Mouse (Mus musculus): ENCODE results near the gene Wipi1. TPM values are rescaled to one million over a fixed set of nuclear protein-coding genes. Genes with fewer than 3 reads are reported as not detected.

Wipi1 gene
- polyA plus RNA-seq, 1 experiment from 2014 or later, result 31.5 TPM

DNA sequence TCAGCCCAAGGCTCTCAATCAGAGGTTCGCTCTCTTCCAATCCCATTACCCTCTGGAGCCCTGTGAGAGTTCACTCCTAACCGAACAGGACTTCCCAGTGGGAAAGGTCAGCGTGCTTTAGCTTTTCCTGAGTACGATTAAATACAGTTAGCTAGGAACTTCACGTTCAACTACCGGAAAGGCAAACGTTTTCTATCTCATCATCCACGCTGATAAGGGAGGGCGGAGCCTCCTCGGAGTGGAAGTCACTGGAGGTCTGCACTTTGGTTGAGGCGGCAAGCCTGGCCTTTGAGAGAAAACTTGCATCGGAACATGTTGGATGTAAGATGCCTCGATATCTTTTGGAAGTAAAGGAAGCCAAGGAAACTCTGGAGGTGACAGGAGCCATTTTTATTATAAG is 24.7 kb downstream of the Wipi1 start:
- Histone ChIP-seq H3K27me3 (ENCODE audit: control insufficient read depth, insufficient read depth, low read length) (no peaks in the 10 kb centered on the region), H3K4me2 (ENCODE audit: low read length) (peak overlapping the region; percentile 40), H3K9ac (ENCODE audit: low read length) (0 out of 2 replicates have a peak overlapping the region, but pooled peaks have one; percentile 30), H3K36me3 (ENCODE audit: control insufficient read depth, insufficient read depth, low read length) (peaks cover 26% of the 10 kb centered on the region), H3K27ac (replicated peaks in 1 of 2; ENCODE audit: control insufficient read depth in 1 of 2, insufficient read depth in 1 of 2, low read depth in 2 of 2, low read length in 2 of 2) (peak overlapping the region; percentile 3 to 62; a peak in 2 of 4 replicates), H3K4me1 (ENCODE audit: control insufficient read depth in 2 of 2, insufficient read depth in 2 of 2, low read length in 2 of 2) (peaks cover 12 to 32% of the 10 kb centered on the region in 2 experiments), H3K9me3 (ENCODE audit: control insufficient read depth, low read length) (no peaks in the 10 kb centered on the region), H3K4me3 (ENCODE audit: control insufficient read depth in 1 of 2, insufficient read depth in 1 of 2, low read depth in 1 of 2, low read length in 2 of 2) (no peak overlapping the region)
- WGBS, result 26% methylated on average over 13 of the region's 13 CpGs
- ATAC-seq (ENCODE audit: insufficient number of reproducible peaks, insufficient read depth, low FRiP score, low read depth), result no peak; the same call in 1 of the 2 replicates

DNA sequence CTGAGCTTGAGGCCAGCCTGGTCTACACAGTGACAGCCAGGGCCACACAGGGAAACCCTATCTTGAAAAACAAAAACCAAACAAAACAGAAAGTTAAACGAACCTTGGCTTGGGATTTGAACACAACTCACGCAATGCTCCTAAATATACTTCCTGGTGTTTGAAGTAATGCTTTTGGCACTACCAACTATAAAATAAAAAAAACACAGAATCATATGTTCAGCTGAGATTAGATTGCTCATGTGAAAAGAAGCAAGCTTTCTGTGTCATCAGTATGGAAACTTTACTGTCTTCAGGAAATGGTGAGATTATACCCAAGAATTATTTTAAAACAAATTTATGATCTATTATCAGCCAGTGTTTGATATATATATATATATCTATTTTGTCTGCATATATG is 25.3 kb downstream of the Wipi1 start:
- H3K4me1 ChIP-seq (ENCODE audit: control insufficient read depth in 2 of 2, insufficient read depth in 2 of 2, low read length in 2 of 2), result peaks cover 12 to 32% of the 10 kb centered on the region in 2 experiments
- ATAC-seq (ENCODE audit: insufficient number of reproducible peaks, insufficient read depth, low FRiP score, low read depth), result no peak
- H3K9me3 ChIP-seq (ENCODE audit: control insufficient read depth, low read length), result no peaks in the 10 kb centered on the region
- 71% methylated on average over 2 of the region's 2 CpGs for WGBS
- H3K27ac ChIP-seq (replicated peaks in 1 of 2; ENCODE audit: control insufficient read depth in 1 of 2, insufficient read depth in 1 of 2, low read depth in 2 of 2, low read length in 2 of 2), result 0 out of 4 replicates have a peak overlapping the region, but pooled peaks of 1 of the 2 experiments have one; percentile 37
- no peak overlapping the region for H3K4me2 ChIP-seq (ENCODE audit: low read length)
- H3K36me3 ChIP-seq (ENCODE audit: control insufficient read depth, insufficient read depth, low read length), result peaks cover 32% of the 10 kb centered on the region
- no peaks in the 10 kb centered on the region for H3K27me3 ChIP-seq (ENCODE audit: control insufficient read depth, insufficient read depth, low read length)
- H3K9ac ChIP-seq (ENCODE audit: low read length), result no peak overlapping the region
- H3K4me3 ChIP-seq (ENCODE audit: control insufficient read depth in 1 of 2, insufficient read depth in 1 of 2, low read depth in 1 of 2, low read length in 2 of 2), result no peak overlapping the region

DNA sequence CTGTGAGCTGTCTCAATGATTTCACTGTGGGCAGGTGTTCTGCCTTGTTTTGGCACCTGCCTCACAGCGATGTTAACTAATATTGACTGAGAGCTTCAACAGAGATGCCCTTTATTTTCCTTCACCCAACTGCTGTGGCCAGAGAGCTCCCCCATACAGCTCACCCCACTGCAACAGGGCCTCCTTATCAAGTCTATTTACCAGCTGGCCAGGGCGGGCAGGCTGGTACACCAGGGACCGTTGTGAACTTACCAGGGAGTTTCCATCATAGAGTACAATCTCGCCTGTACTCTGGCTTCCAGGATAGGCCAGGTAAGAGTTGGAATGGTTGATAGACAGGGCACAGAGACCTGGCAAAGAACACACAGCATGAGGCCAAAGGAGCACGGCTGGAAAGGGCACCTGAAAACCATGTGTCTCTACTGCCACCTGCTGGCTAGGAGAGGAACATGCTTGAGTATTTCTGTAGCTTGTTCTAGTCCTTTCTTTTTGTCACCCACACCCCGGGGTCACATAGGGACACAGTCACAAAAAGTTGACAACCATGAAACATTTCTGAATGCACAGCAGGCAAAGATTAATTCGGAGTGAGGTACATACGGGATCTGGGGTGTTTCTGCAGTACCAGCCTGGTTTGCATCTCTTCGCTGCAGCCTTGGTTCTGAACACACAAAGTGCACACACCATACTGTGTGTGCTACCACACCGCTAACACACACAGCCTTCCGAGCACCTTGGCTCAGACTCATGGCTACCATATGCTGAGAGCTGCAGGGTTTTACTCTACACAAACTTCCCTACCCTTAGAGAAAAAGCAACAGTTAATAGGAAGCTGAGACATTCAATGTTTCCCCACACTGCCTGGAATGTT is 26.7 kb downstream of the Wipi1 start:
- WGBS, result 44% methylated on average over 11 of the region's 11 CpGs
- H3K36me3 ChIP-seq (ENCODE audit: control insufficient read depth, insufficient read depth, low read length), result peaks cover 44% of the 10 kb centered on the region
- peaks cover 12 to 26% of the 10 kb centered on the region in 2 experiments for H3K4me1 ChIP-seq (ENCODE audit: control insufficient read depth in 2 of 2, insufficient read depth in 2 of 2, low read length in 2 of 2)
- no peak overlapping the region for H3K9ac ChIP-seq (ENCODE audit: low read length)
- no peak overlapping the region for H3K4me2 ChIP-seq (ENCODE audit: low read length)
- H3K27ac ChIP-seq (replicated peaks in 1 of 2; ENCODE audit: control insufficient read depth in 1 of 2, insufficient read depth in 1 of 2, low read depth in 2 of 2, low read length in 2 of 2), result no peak overlapping the region
- no peak for ATAC-seq (ENCODE audit: insufficient number of reproducible peaks, insufficient read depth, low FRiP score, low read depth)
- no peaks in the 10 kb centered on the region for H3K9me3 ChIP-seq (ENCODE audit: control insufficient read depth, low read length)
- no peaks in the 10 kb centered on the region for H3K27me3 ChIP-seq (ENCODE audit: control insufficient read depth, insufficient read depth, low read length)
- no peak overlapping the region for H3K4me3 ChIP-seq (ENCODE audit: control insufficient read depth in 1 of 2, insufficient read depth in 1 of 2, low read depth in 1 of 2, low read length in 2 of 2)

DNA sequence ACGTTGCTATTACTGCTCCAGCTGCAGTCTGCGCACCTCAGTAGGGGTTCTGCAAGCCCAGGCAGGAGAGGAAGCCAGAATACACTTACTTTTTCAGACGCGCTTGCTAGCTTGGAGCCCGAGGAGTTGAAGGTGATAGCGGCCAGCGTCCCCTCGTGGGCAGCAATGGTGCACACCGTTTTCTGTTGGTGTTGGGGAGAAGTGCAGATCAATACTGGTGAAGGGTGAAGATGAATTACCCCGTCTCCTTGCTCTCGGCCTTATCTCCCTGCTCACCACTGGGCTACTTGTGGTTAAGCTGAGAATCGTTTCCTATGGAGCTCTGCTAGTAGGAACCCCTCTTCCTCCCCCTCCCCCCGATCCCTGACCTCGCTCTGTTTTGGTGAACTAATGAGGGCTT is 27.8 kb downstream of the Wipi1 start:
- Histone ChIP-seq H3K4me2 (ENCODE audit: low read length) (no peak overlapping the region), H3K4me3 (ENCODE audit: control insufficient read depth in 1 of 2, insufficient read depth in 1 of 2, low read depth in 1 of 2, low read length in 2 of 2) (no peak overlapping the region), H3K9me3 (ENCODE audit: control insufficient read depth, low read length) (no peaks in the 10 kb centered on the region), H3K4me1 (ENCODE audit: control insufficient read depth in 2 of 2, insufficient read depth in 2 of 2, low read length in 2 of 2) (peaks cover 10 to 19% of the 10 kb centered on the region in 2 experiments), H3K27ac (replicated peaks in 1 of 2; ENCODE audit: control insufficient read depth in 1 of 2, insufficient read depth in 1 of 2, low read depth in 2 of 2, low read length in 2 of 2) (no peak overlapping the region), H3K9ac (ENCODE audit: low read length) (no peak overlapping the region), H3K27me3 (ENCODE audit: control insufficient read depth, insufficient read depth, low read length) (no peaks in the 10 kb centered on the region), H3K36me3 (ENCODE audit: control insufficient read depth, insufficient read depth, low read length) (peaks cover 54% of the 10 kb centered on the region)
- 73% methylated on average over 14 of the region's 14 CpGs for WGBS
- ATAC-seq (ENCODE audit: insufficient number of reproducible peaks, insufficient read depth, low FRiP score, low read depth), result no peak

DNA sequence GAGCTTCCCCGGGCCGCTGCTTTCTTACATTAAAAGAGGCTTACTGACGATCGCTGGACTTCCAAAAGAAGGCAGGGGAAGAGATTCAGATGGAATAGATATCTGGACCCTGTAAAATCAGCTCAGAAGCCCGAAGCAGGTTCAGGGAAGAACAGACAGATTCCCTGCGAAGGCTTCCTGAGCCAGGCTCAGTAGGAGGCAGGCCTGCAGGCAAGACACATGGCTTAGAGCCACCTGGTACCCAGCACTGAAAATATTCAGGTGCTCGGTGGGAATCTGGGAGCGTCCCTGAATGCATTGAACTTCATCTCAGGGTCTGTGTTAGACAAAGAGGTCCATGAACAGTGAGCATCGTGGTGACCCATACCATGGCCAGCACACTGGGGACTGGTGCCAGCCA is 31.8 kb downstream of the Wipi1 start:
- no peak overlapping the region for H3K4me3 ChIP-seq (ENCODE audit: control insufficient read depth in 1 of 2, insufficient read depth in 1 of 2, low read depth in 1 of 2, low read length in 2 of 2)
- peaks cover 92% of the 10 kb centered on the region for H3K36me3 ChIP-seq (ENCODE audit: control insufficient read depth, insufficient read depth, low read length)
- 94% methylated on average over 9 of the region's 9 CpGs for WGBS
- no peak for ATAC-seq (ENCODE audit: insufficient number of reproducible peaks, insufficient read depth, low FRiP score, low read depth)
- H3K27ac ChIP-seq (replicated peaks in 1 of 2; ENCODE audit: control insufficient read depth in 1 of 2, insufficient read depth in 1 of 2, low read depth in 2 of 2, low read length in 2 of 2), result no peak overlapping the region
- H3K4me1 ChIP-seq (ENCODE audit: control insufficient read depth in 2 of 2, insufficient read depth in 2 of 2, low read length in 2 of 2), result no peaks in the 10 kb centered on the region
- H3K27me3 ChIP-seq (ENCODE audit: control insufficient read depth, insufficient read depth, low read length), result no peaks in the 10 kb centered on the region
- no peak overlapping the region for H3K4me2 ChIP-seq (ENCODE audit: low read length)
- no peaks in the 10 kb centered on the region for H3K9me3 ChIP-seq (ENCODE audit: control insufficient read depth, low read length)
- no peak overlapping the region for H3K9ac ChIP-seq (ENCODE audit: low read length)

DNA sequence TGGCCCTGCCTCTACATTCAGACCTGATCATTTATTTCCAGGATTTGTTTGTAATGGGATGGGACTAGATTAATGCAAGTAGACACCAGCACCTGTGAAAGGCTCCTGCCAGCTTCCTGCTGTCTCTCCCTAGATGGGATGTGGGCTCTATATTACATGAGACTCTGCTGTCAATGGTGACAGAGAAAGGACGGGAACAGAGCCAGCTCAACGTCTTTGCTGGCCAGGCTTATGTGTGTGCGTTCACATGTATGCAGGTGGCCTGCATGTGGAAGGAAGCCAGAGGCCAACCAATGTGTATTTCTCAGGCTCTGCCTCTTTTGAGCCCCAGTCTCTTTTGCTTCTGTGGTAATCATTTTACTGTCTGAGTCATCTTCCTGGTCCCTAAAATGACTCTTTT is 33.2 kb downstream of the Wipi1 start:
- H3K27ac ChIP-seq (replicated peaks in 1 of 2; ENCODE audit: control insufficient read depth in 1 of 2, insufficient read depth in 1 of 2, low read depth in 2 of 2, low read length in 2 of 2), result no peak overlapping the region
- 72% methylated on average over 3 of the region's 3 CpGs for WGBS
- no peaks in the 10 kb centered on the region for H3K4me1 ChIP-seq (ENCODE audit: control insufficient read depth in 2 of 2, insufficient read depth in 2 of 2, low read length in 2 of 2)
- H3K4me3 ChIP-seq (ENCODE audit: control insufficient read depth in 1 of 2, insufficient read depth in 1 of 2, low read depth in 1 of 2, low read length in 2 of 2), result no peak overlapping the region
- H3K9ac ChIP-seq (ENCODE audit: low read length), result no peak overlapping the region
- no peak for ATAC-seq (ENCODE audit: insufficient number of reproducible peaks, insufficient read depth, low FRiP score, low read depth)
- peaks cover 95% of the 10 kb centered on the region for H3K36me3 ChIP-seq (ENCODE audit: control insufficient read depth, insufficient read depth, low read length)
- H3K9me3 ChIP-seq (ENCODE audit: control insufficient read depth, low read length), result no peaks in the 10 kb centered on the region
- H3K4me2 ChIP-seq (ENCODE audit: low read length), result no peak overlapping the region
- H3K27me3 ChIP-seq (ENCODE audit: control insufficient read depth, insufficient read depth, low read length), result no peaks in the 10 kb centered on the region

DNA sequence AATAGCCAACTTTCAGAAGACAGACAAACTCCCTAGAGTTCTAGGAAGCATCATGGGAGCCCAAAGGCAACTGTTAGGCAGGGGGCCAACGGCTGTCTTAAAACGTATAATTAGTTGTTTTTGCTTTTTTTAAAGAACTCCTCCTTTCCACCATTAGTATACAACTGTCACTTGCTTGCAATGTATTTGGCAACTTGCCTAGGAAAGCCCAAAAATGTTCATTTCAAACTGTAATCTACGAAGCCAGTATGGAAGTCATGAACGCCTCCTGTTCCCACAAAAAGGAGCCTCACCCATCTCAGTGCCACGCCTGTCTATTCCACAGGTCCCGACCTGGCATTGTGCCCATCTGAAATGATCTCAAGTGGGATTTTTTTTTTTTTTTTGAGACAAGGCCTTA is 35.9 kb downstream of the Wipi1 start:
- Histone ChIP-seq H3K36me3 (ENCODE audit: control insufficient read depth, insufficient read depth, low read length) (peaks cover 72% of the 10 kb centered on the region), H3K27me3 (ENCODE audit: control insufficient read depth, insufficient read depth, low read length) (no peaks in the 10 kb centered on the region), H3K9me3 (ENCODE audit: control insufficient read depth, low read length) (no peaks in the 10 kb centered on the region), H3K9ac (ENCODE audit: low read length) (no peak overlapping the region), H3K4me1 (ENCODE audit: control insufficient read depth in 2 of 2, insufficient read depth in 2 of 2, low read length in 2 of 2) (no peaks in the 10 kb centered on the region), H3K27ac (replicated peaks in 1 of 2; ENCODE audit: control insufficient read depth in 1 of 2, insufficient read depth in 1 of 2, low read depth in 2 of 2, low read length in 2 of 2) (no peak overlapping the region), H3K4me2 (ENCODE audit: low read length) (no peak overlapping the region), H3K4me3 (ENCODE audit: control insufficient read depth in 1 of 2, insufficient read depth in 1 of 2, low read depth in 1 of 2, low read length in 2 of 2) (no peak overlapping the region)
- ATAC-seq (ENCODE audit: insufficient number of reproducible peaks, insufficient read depth, low FRiP score, low read depth), result no peak
- 82% methylated on average over 6 of the region's 6 CpGs for WGBS
